In genomic region chr2:172768756-172769155, GRCm38 (mm10) we compare ENCODE assay signal across 17 mouse cellular contexts.
"Had no signal": no experiment of that assay in that cellular context is flagged by ENCODE, and none has a peak within 500 bp of the region (broad histone marks: within the 10 kb centered on the region; RNA-seq: fewer than 3 reads in every experiment).

No protein-coding gene starts in this region.

- DNase-seq: retina, postnatal 1 day; right cerebral cortex, adult 18-20 months; right cerebral cortex, postnatal 14 days; right cerebral cortex, postnatal 25 days; right cerebral cortex, postnatal 4 days; spleen, adult 18-20 months; thymus, adult 18-20 months; thymus, adult 2 months; thymus, postnatal 14 days; thymus, postnatal 25 days; thymus, postnatal 36 days; thymus, postnatal 4 days had no signal

- H3K27me3 ChIP-seq: stomach, embryonic 15.5 days had no signal

- H3K9me3 ChIP-seq: neural tube, embryonic 12.5 days; neural tube, embryonic 13.5 days; neural tube, embryonic 15.5 days; stomach, embryonic 15.5 days had no signal

- H3K27ac ChIP-seq: neural tube, embryonic 12.5 days; neural tube, embryonic 13.5 days; neural tube, embryonic 15.5 days; stomach, embryonic 15.5 days; stomach, postnatal 0 days had no signal

- H3K4me1 ChIP-seq: neural tube, embryonic 15.5 days; stomach, embryonic 15.5 days had no signal

- H3K9ac ChIP-seq: neural tube, embryonic 12.5 days; neural tube, embryonic 13.5 days; neural tube, embryonic 15.5 days; stomach, embryonic 15.5 days had no signal

- H3K4me3 ChIP-seq: neural tube, embryonic 12.5 days; neural tube, embryonic 13.5 days; neural tube, embryonic 15.5 days; stomach, embryonic 15.5 days had no signal

- H3K36me3 ChIP-seq: neural tube, embryonic 12.5 days; neural tube, embryonic 13.5 days; neural tube, embryonic 15.5 days; stomach, embryonic 15.5 days had no signal

- H3K4me2 ChIP-seq: neural tube, embryonic 12.5 days; neural tube, embryonic 13.5 days; neural tube, embryonic 15.5 days; stomach, embryonic 15.5 days had no signal
